Mouse (Mus musculus): ENCODE data around the gene Unkl.

Gene Unkl

DNA sequence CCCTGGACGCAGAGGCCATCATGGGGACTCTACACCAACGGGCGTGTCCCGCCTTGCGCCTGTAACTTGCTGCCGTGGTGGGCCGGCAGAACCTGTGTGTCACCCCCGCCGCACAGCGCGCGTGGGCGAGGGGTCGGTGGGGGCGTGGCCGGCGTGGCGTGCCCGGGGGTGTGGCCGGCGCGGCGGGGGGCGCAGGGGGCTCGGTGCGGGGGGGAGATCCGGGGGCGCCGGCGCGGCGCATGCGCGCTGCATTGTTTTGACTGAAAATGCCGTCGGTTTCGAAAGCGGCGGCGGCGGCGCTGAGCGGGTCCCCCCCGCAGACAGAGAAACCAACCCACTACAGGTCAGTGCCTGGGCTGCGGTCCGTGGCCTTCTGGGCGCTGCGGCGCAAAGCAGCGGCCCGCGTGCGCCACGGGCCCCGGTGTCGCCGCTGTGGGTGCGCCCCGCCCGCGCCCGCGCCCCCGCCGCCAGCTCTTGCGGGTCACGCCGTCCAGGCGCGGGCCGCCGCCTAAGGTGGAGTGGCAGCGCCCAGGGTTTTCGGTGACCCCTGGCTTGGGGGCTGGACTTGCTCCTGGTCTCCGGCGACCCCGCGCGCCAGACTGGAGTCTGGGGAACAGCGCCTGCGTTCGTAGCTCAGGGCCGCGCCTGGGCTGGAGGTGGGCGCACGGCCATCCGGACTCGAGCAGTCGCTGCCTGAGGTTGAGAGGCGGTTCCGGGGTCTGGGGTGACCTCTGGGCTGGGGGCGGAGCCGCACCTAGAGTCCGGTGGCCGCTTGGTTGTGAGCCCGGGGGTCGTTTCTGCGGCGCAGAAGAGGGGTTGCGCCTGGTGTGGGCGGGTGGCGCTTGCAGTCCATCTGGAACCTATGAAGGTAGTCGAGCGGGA lies at the start of gene Unkl:
Gene Unkl (plus strand): TSS at position 248 of the 882 bp plus-strand sequence.
- peak; percentile 72 for DNase-seq

- DNase-seq: no peak
Measured at GRCm38 (mm10) chr17:25138803-25139202, 49.4 kb upstream of the Unkl start.

GRCm38 (mm10) chr17:25139960-25140359 lies 48.2 kb upstream of the Unkl start:
- no peak for DNase-seq

DNA sequence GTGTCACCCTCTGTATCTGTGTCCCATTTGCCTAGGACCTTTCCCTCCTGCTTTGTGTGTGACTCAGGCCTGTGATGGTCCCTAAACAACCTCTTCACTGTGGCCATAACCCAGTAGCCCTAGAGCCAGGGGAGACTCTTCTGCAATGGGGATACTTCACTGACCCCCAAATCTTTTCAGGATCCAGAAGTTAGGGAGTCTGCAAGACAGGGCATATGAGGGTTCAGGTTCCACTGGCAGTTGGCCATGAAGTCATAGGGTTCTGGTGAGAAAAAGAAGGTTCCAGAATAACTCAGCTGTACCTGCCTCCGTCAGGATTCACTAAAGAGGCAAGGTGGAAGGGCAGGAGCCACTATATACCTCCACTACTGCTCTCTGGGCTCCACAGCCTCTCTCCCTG lies 26.0 kb upstream of the Unkl start, which contains the start of gene Ccdc154:
Gene Ccdc154 (plus strand): TSS at position 301 of the 400 bp plus-strand sequence.
- DNase-seq: no peak

DNA sequence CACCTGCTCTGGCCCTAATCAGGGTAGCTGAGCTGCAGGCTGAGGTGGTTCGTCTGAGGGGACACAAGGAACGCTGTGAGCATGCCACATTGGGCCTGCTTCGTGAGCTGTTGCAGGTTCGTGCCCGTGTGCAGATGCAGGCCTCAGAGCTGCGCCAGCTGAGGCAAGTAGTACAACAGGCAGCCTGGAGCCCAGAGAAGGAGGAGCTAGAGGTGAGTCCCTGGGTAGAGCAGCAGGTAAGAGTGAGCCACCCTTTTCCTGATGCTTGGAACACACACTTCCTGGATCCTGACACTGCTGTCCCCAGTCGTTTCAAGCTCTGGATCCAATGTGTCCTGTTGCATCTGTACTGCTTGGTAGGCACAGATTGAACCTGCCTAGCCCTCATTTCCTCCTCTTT lies 24.8 kb upstream of the Unkl start:
- DNase-seq: no peak

DNA sequence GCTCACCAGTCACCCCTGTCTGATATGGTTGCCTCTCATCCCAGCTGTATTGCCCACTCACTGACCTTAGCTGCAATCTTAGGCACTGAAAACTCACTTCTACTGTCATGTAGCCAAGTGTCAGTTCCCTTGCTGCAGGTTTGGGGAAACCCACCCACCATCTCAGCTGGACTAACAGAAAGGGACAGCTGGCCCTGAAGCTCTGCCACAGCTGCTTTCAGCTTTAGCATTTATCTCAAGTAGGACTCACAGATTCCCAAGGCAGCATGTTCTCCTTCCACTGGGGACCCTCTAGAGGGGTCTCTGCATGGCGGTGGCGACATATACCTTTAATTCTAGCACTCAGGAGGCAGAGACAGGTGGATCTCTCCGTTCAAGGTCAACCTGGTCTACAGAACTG lies 23.4 kb upstream of the Unkl start:
- no peak for DNase-seq

GRCm38 (mm10) chr17:25165970-25166671 lies 22.1 kb upstream of the Unkl start:
- no peak for DNase-seq

DNA sequence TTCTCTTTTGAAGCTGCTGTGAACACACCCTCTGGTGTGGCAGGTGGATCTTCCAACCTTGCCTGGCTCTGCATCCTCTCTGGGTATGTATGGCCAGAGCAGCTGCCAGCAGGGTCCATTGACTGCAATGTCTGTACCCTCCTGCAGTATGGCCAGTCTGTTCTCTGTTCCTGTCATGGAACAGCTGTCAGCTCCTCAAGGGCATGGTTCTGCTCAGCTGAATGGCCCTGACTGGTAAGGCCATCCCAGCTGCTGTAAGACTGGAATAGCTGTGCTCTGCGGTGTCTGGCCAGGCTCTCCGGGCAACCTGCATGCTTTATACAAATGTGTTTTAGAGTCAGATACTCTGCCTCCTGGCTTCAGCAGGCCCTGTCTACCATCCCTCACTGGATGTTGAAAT lies 18.5 kb upstream of the Unkl start:
- no peak for DNase-seq

DNA sequence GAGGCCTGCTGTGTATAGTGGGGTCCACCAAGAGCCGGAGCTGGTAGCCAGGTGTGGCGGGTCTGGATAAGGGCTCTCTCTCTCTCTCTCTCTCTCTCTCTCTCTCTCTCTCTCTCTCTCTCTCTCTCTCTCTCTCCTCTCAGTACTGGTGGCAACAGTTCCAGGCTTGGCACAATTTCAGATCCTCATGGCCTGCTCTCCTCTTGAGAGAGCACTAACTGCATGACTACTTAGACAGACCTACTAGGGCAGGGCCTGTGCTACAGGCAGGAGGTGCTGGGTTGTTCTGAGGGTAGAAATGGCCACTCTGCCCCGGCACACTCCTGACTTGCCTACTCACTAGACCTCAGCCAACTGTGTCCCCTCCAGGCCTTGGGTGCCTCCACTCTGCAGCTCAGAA lies 15.6 kb upstream of the Unkl start:
- DNase-seq: no peak

DNA sequence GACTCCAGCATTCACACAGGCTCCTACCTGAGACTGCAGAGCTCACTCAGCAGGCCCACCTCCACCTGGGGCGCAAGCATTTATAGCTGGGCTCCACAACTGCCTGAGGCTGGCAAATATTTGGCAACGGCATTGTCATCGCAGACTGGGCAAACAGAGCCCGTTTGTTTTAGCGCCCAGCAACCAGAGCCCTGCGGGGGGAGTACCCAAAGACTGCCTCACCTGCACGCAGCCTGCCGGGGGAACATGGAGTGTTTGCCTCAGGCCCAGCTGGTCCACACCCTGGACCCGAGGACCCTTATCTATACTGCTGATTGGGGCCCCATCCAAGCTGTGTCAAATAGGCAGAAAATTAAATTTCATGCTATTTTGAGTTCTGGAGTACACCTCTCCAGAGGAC lies 12.8 kb upstream of the Unkl start, which contains the start of gene Gm38655:
Gene Gm38655 (minus strand): TSS at position 61 of the 400 bp plus-strand sequence.
- DNase-seq: no peak

DNA sequence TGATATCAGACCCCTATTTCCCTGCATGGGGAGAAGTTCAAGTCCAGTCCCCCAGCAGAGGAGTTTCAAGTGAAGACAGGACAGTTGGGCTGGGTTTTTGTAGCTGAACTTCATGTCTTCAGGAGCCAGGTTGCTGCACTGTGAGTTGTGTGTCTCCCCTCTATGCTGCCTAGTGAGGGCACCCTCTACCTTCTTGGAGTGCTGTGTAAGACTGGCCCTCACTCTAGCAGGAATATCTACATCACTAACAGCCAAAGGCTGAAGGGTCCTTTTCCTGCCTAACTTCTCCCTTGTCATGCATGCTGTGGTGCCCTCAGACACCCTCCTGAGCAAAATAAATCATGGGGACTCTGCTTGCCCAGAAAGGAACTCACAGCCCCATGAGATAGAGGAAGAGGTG lies 5.0 kb upstream of the Unkl start:
- no peak for DNase-seq

- peak; percentile 98 for DNase-seq
Measured at GRCm38 (mm10) chr17:25184129-25184691, 4.0 kb upstream of the Unkl start, which contains the start of gene BC003965. Gene BC003965, plus strand, starts transcription at chr17:25184554.

DNA sequence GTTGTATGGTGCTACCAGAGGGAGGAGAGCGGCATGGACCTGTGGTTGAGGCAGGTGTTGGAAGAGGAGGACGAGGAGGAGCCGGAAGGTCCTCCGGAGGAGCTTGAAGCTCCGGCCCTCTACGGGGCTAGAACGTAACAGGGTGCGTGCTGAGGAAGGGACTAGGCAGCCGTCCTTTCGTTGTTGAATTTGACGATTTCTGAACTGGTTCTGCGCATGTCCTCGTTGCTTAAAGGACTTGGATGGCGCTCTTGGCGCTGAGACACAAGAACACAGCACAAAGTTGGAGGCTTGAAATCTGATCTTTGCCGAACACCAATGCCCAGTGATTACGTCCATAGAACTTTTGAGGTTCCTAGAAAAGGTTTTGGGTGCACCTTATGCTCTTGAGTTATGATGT lies 3.2 kb upstream of the Unkl start:
- no peak for DNase-seq

DNA sequence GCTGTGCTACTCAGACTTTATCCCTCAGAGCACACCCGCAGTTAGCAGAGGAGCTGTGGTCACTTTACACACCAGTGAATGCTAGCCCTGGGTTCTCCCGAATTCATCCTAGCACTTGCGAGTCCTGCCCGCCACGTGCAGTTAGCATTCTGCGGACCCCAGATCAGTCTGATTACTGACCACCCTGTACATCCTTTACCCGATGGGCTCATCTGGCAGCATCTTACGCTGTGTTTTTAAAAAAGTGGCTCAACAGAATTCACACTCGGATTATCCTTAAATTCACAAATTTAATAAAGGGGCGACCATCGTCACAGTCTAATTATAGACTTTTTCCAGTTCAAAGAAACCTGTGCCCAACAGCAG lies 430 bp upstream of the Unkl start:
- DNase-seq: no peak

GRCm38 (mm10) chr17:25189091-25189490 lies 894 bp downstream of the Unkl start:
- DNase-seq: no peak

- no peak for DNase-seq
Measured at GRCm38 (mm10) chr17:25202401-25202800, 14.2 kb downstream of the Unkl start.

DNA sequence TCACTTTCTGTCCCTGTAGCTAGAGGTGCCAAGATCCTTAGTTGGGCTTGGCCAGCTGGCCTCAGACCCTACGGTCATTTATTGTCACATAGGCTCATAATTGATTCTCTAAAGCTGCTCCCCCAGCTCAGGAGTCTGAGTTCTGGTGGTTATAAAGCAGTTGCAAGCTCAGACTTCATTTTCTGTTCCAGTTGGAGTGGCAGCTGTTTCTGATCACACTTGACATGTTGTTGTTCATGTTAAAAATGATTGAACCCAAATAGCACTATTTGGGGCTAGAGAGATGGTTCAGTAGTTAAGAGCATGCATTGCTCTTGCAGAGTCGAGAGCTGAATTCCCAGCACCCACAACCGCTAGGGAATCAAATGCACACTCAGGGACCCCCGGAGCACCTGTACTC lies 21.8 kb downstream of the Unkl start:
- no peak for DNase-seq

DNA sequence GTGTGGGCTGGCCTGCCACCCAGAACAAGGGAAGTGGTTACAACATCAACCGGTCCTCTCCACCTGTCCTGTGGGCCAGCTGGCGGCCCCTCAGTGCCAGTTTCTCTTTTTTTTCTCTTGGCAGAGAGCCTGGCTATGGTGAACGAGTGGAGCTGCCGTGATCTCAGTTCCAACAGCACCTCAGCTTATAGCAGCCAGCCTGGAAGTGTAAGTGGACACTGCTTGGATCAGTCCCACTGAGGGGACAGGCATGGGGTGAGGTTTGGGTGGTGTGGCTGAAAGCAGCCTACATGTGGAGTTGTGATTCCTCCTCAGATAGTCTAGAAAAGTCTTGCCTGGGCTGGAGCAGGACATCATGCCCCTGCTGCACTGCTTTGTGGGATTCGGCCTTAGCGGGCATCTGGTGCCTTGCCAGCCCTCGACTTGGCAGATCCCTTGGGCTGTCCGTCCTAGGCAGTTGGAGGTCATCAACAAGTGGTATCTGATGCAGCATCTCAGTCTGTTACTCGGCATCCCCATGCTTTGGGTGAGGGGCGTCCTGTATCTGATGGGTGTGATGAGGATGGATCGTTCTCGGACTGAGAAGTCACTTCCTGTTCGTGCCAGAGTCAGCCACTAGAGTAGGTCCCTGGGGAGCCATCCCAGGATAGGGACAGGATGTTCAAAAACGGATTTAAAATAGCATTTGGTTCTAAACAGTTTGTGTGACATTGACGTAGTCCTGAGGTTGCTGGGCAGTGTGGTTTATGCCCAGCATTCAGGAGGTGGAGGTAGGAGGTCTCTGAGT lies 22.7 kb downstream of the Unkl start:
- DNase-seq: no peak

- DNase-seq: no peak
Measured at GRCm38 (mm10) chr17:25211705-25212104, 23.5 kb downstream of the Unkl start.

GRCm38 (mm10) chr17:25215431-25215830 lies 27.2 kb downstream of the Unkl start:
- DNase-seq: no peak

DNA sequence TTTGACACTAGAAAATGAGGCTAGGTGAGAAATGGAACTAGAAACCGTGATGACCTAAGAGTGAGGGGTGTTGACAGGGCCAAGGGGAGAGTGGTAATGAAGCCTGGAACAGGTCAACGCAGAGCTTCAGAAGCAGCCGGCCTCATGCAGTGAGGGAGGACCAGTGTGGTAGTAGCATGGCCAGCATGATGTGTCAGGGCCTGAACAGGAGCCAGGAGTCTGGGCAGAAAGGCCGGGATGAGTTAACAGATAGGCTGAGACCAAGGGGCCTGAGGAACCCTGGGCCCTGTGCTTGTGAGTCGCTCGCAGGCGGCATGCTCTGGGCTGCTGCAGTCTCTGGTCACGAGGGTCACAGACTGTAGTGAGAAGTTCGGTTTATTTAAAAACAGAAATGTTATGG lies 30.8 kb downstream of the Unkl start:
- DNase-seq: no peak

DNA sequence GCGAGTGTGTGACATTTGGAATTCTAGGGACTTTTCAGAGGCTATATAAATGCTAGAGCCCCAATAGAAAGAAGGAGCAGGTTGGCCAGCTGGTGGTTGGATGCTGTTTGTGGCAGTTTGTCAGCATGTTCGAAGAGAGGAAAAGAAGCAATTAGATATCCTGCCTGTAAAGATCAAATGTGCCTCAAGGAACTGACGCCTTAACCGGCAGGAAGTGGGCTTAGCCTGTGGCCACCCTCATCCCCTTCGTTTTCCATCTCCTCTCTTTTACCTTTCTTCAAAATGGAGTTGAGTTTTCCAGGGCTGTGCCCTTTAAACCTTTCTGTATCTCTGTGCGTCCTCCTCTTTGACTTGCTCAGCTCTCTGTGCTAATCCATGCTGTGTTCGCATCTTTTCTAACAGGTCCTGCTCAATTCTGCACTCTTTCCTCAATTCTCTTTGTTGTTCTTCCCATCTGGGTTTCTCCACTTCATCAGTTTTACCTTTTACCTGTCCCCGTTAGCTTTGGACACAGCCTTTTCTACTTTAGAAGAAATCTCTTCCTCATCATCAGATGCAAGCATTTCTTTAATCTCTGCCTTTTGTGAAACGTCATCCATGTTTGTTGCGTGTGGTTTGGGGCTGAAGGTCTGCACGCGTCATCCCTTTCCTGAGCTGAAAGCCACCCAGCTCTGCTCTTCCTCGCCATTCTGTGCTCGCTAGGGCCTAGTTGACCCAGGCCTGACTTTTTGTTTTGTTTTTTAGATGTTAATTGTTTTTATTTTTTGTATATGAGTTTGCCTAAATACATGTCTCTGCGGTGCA lies 31.5 kb downstream of the Unkl start:
- DNase-seq: no peak

Data from right cerebral cortex, postnatal 14 days (tissue).